Mouse (Mus musculus): ENCODE measurements around the gene Acap3. TPM values are rescaled to one million over a fixed set of nuclear protein-coding genes. Genes with fewer than 3 reads are reported as not detected.
A peak's percentile ranks its signal among the peaks of the same experiment; 100 is the strongest.

The Acap3 gene
- 17.5 and 20.0 TPM in 2 replicates for polyA plus RNA-seq (2015; fragmentation: Nextera tagmentation; extraction: Ambion mirVana)

DNA sequence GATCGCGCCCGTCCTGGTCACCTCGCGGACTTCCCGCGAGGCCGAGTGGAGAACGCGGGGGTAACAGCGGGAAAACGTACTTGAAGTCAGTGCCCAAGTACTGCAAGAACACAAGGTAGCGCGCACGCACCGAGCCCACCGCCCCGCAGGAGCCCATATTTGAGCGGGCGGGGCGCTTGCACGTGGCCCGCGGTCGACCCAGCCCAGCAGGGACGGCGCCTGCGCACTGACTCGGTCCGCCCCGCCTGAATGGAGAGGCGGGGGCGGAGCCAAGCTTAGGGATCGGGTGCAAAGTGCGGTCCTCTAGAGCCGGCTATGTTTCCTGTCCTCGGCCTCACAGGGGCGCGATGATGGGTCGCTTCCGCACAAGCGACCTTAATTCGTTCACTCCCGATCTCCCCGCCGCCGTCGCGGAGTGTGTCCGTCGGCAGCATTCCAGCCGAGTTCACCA is at the start of gene Acap3, which contains the start of gene Pusl1:
TSS of gene Acap3 (plus strand) at position 272 of the 451 bp plus-strand sequence.
TSS of gene Pusl1 (minus strand) at position 231 of the 451 bp plus-strand sequence.
- Histone ChIP-seq H3K36me3 (ENCODE audit: control insufficient read depth, insufficient read depth, low read length) (peaks cover 13% of the 10 kb centered on the region; the same call in 1 of the 2 replicates), H3K27me3 (ENCODE audit: control insufficient read depth, insufficient read depth, low read depth, low read length) (no peaks in the 10 kb centered on the region), H3K4me1 (replicated peaks; ENCODE audit: control insufficient read depth, insufficient read depth, low read length) (peaks cover 37% of the 10 kb centered on the region), H3K27ac (ENCODE audit: low read length) (peak within 1 kb of the TSS; percentile 99), H3K4me2 (ENCODE audit: low read depth, low read length) (peak within 1 kb of the TSS; percentile 91), H3K9ac (ENCODE audit: low read length) (peak within 1 kb of the TSS; percentile 95), H3K9me3 (ENCODE audit: control insufficient read depth, low read length) (no peaks in the 10 kb centered on the region), H3K4me3 (ENCODE audit: low read length) (peak within 1 kb of the TSS; percentile 90)
- under 1% methylated on average over 52 of the region's 52 CpGs for WGBS
- peak; percentile 91 for ATAC-seq (ENCODE audit: low read depth)

DNA sequence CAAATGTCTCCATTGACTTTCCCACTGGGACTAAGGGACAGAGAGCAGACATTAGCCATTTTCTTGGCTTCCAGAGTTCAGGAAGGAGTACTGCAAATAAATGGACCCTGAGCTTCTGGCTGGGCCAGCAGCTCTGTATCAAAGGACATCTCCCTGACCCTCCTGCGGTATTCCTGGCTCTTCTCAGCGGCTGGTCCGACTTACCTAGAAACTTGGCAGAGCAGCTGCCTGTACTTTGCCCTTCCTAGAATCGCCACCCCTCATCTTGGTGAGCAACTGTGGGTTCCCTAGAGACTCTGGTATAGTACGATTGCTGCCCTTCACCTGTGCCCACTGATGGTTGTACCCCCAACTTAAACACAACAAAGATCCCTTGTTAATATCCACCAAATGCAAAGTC is 48.4 kb upstream of the Acap3 start:
- no peak overlapping the region for H3K27ac ChIP-seq (ENCODE audit: low read length)
- 92% methylated on average over 5 of the region's 5 CpGs for WGBS
- peaks cover 13% of the 10 kb centered on the region for H3K36me3 ChIP-seq (ENCODE audit: control insufficient read depth, insufficient read depth, low read length)
- H3K4me3 ChIP-seq (ENCODE audit: low read length): no peak overlapping the region
- no peak for ATAC-seq (ENCODE audit: low read depth)
- H3K9ac ChIP-seq (ENCODE audit: low read length): no peak overlapping the region
- H3K27me3 ChIP-seq (ENCODE audit: control insufficient read depth, insufficient read depth, low read depth, low read length): peaks cover 8% of the 10 kb centered on the region
- H3K4me1 ChIP-seq (replicated peaks; ENCODE audit: control insufficient read depth, insufficient read depth, low read length): peaks cover 33% of the 10 kb centered on the region
- H3K9me3 ChIP-seq (ENCODE audit: control insufficient read depth, low read length): no peaks in the 10 kb centered on the region
- H3K4me2 ChIP-seq (ENCODE audit: low read depth, low read length): no peak overlapping the region

DNA sequence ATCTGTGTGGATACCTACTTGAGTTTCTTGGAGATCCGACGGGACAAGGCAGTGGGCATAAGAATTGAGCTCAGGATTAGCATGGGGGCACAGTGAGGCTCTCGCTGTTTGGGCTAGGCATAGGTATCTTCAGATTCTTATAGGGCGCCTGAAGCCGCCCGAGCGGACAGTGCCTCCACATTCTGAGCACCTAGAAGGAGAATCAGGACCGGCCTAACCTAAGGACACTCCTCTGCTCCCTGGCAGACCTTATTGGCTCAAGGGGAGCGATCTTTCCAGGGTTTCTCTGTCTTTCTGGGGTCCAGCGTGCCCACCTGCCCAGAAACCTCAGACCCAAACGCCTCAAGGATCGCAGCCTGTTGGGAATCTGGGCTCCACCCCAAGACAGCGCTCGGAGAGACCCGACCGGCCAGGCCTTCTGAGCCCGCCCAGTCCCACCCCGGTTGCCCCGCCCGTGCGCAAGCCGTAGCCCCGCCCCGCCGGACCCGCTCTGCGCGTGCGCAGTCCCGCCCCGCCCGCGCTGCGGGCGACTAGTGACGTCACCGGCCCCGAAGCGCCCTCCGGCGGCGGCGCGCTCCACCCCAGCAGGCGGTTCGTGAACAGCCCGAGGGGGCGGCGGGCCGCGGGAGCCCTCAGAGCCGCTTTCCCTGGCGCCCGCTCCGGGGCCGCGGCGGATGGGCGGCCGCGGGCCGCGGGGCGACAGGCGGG is 44.6 kb upstream of the Acap3 start, which contains the start of gene Dvl1:
TSS of gene Dvl1 (plus strand) at position 532 of the 708 bp plus-strand sequence.
- Histone ChIP-seq H3K4me1 (replicated peaks; ENCODE audit: control insufficient read depth, insufficient read depth, low read length) (peaks cover 19% of the 10 kb centered on the region), H3K4me3 (ENCODE audit: low read length) (peak within 1 kb of the TSS; percentile 91), H3K36me3 (ENCODE audit: control insufficient read depth, insufficient read depth, low read length) (peaks cover 8% of the 10 kb centered on the region), H3K9ac (ENCODE audit: low read length) (peak within 1 kb of the TSS; percentile 91), H3K27ac (ENCODE audit: low read length) (peak within 1 kb of the TSS; percentile 63), H3K27me3 (ENCODE audit: control insufficient read depth, insufficient read depth, low read depth, low read length) (no peaks in the 10 kb centered on the region), H3K4me2 (ENCODE audit: low read depth, low read length) (peak within 1 kb of the TSS; percentile 81), H3K9me3 (ENCODE audit: control insufficient read depth, low read length) (no peaks in the 10 kb centered on the region)
- 2% methylated on average over 43 of the region's 65 CpGs for WGBS
- ATAC-seq (ENCODE audit: low read depth): peak; percentile 95

DNA sequence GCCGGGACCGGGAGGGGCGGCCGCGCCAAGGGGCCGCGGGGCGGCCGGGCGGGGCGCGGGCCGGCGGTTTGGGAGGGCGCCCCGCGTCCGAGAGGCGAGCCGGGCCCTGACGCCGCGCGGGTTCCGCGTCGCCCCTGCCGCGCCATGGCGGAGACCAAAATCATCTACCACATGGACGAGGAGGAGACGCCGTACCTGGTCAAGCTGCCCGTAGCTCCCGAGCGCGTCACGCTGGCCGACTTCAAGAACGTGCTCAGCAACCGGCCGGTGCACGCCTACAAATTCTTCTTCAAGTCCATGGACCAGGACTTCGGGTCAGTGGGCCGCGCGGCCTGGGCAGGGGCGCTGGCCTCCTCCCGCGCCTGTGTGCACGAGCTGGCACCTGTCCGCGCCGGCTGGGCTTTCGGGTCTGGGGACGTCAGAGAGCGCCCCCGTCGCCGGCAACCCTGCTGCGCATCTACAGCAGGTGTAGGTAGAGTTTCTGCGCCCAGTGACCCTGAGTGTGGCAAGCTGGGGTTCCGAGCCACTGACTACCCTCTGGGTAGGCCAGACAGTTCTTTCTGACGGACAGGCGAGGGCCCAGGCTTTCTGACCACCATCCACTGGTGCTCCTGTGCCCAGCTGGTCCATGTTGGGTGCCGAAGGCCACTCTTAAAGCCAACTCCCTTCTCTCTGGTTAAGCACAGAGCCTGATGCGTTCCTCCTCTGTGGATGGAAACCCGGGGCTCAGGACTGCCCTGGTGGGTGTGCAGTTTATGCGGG is 43.9 kb upstream of the Acap3 start:
- no peaks in the 10 kb centered on the region for H3K9me3 ChIP-seq (ENCODE audit: control insufficient read depth, low read length)
- peak overlapping the region; percentile 91 for H3K9ac ChIP-seq (ENCODE audit: low read length)
- H3K36me3 ChIP-seq (ENCODE audit: control insufficient read depth, insufficient read depth, low read length): peaks cover 3% of the 10 kb centered on the region
- H3K27me3 ChIP-seq (ENCODE audit: control insufficient read depth, insufficient read depth, low read depth, low read length): no peaks in the 10 kb centered on the region
- peaks cover 19% of the 10 kb centered on the region for H3K4me1 ChIP-seq (replicated peaks; ENCODE audit: control insufficient read depth, insufficient read depth, low read length)
- peak; percentile 51; the same call in 1 of the 2 replicates for ATAC-seq (ENCODE audit: low read depth)
- 2% methylated on average over 66 of the region's 69 CpGs for WGBS
- H3K4me3 ChIP-seq (ENCODE audit: low read length): peak overlapping the region; percentile 91
- peak overlapping the region; percentile 63 for H3K27ac ChIP-seq (ENCODE audit: low read length)
- H3K4me2 ChIP-seq (ENCODE audit: low read depth, low read length): peak overlapping the region; percentile 72

DNA sequence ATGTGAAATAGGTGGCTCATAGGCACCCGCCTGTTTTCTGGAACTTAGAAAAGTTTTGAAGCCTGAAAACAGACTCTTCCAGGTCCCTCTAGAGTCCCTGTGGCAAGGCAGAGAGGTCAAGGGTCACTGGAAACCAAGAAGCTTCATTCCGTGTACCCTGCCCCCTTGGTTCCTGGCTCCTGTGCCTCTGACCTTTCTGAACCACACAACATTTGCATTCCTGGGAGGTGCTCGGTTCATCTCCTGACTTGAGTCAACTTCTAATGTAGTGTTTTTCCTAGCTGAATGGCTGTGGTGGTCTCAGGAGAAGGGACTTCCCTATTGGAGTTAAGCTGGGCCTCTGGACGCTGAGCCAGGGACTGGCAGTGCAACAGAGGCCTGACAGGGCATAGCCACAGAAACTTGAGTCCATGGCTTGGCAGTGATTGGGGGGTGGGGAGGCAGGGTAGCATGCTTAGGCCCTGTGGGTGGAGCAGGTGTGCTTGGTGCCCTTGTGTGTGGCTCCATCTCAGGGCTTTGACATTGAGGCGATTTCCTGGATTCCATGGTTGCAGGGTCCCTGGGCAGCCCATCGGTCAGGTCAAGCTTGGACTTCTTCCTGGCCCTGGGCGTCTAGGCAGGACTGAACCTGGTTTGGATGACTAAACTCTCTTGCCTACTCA is 43.1 kb upstream of the Acap3 start:
- Histone ChIP-seq H3K9ac (ENCODE audit: low read length) (peak overlapping the region; percentile 91), H3K9me3 (ENCODE audit: control insufficient read depth, low read length) (no peaks in the 10 kb centered on the region), H3K27me3 (ENCODE audit: control insufficient read depth, insufficient read depth, low read depth, low read length) (no peaks in the 10 kb centered on the region), H3K27ac (ENCODE audit: low read length) (no peak overlapping the region), H3K36me3 (ENCODE audit: control insufficient read depth, insufficient read depth, low read length) (peaks cover 2% of the 10 kb centered on the region; the same call in 1 of the 2 replicates), H3K4me1 (replicated peaks; ENCODE audit: control insufficient read depth, insufficient read depth, low read length) (peaks cover 19% of the 10 kb centered on the region), H3K4me3 (ENCODE audit: low read length) (peak overlapping the region; percentile 91), H3K4me2 (ENCODE audit: low read depth, low read length) (peak overlapping the region; percentile 72)
- WGBS: 56% methylated on average over 7 of the region's 7 CpGs
- ATAC-seq (ENCODE audit: low read depth): no peak

DNA sequence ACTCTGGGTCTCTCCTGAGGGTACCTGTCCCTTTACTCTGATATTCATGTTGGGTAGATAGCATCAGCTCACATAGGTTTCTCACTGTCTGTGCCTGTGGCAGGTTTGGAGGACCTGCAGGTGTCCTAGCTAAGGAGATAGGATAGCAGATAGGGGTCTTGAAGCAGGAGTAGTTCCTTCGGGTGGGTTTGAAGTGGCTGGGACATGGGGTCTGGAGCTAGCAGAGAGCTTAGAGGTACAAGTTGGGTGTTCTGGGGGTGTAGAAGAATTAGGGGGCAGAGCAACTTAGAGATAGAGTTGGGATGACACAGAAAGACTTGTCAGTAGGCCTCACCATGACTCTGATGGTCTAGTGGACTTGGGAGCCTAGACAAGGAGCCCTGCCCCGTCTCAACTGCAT is 42.2 kb upstream of the Acap3 start:
- Histone ChIP-seq H3K27me3 (ENCODE audit: control insufficient read depth, insufficient read depth, low read depth, low read length) (no peaks in the 10 kb centered on the region), H3K9me3 (ENCODE audit: control insufficient read depth, low read length) (no peaks in the 10 kb centered on the region), H3K36me3 (ENCODE audit: control insufficient read depth, insufficient read depth, low read length) (peaks cover 5% of the 10 kb centered on the region; the same call in 1 of the 2 replicates), H3K9ac (ENCODE audit: low read length) (no peak overlapping the region), H3K27ac (ENCODE audit: low read length) (no peak overlapping the region), H3K4me1 (replicated peaks; ENCODE audit: control insufficient read depth, insufficient read depth, low read length) (peaks cover 19% of the 10 kb centered on the region), H3K4me2 (ENCODE audit: low read depth, low read length) (no peak overlapping the region), H3K4me3 (ENCODE audit: low read length) (no peak overlapping the region)
- WGBS: 85% methylated on average over 2 of the region's 2 CpGs
- ATAC-seq (ENCODE audit: low read depth): no peak

DNA sequence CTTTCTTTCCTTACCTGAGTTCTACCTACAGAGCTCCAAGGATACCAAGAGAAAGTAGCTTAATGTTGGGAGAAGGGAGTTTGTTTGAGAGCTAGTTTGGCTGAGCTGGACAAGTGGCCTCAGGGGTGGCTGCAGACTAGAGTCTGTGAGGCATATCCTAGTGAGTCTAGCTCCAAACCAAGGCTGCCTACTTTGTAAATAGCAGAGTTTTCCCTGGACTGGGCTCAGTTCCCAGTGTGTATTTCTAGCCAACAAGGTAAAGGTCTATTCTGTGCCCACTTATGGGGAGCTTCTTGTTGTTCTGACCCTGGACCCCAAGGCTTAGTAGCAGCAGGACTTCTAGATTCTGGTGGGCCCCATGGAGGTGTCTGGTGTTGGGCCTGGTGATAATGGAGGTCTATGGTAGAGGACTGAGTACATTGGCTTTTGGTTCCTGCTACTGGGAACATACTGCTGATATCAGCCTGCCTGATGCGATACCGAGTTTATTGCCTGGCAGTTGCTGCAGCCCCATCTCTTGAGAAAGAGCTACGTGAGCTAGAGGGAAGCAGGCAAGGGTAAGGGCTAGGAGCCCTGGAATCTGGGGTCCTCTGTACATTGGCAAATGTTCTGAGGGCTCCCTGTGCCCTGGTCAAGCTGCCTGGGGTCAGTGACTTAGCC is 41.7 kb upstream of the Acap3 start:
- Histone ChIP-seq H3K27me3 (ENCODE audit: control insufficient read depth, insufficient read depth, low read depth, low read length) (no peaks in the 10 kb centered on the region), H3K27ac (ENCODE audit: low read length) (no peak overlapping the region), H3K9me3 (ENCODE audit: control insufficient read depth, low read length) (no peaks in the 10 kb centered on the region), H3K4me2 (ENCODE audit: low read depth, low read length) (no peak overlapping the region), H3K4me3 (ENCODE audit: low read length) (no peak overlapping the region), H3K9ac (ENCODE audit: low read length) (no peak overlapping the region), H3K36me3 (ENCODE audit: control insufficient read depth, insufficient read depth, low read length) (peaks cover 9% of the 10 kb centered on the region), H3K4me1 (replicated peaks; ENCODE audit: control insufficient read depth, insufficient read depth, low read length) (peaks cover 19% of the 10 kb centered on the region)
- ATAC-seq (ENCODE audit: low read depth): no peak
- 93% methylated on average over 3 of the region's 3 CpGs for WGBS

DNA sequence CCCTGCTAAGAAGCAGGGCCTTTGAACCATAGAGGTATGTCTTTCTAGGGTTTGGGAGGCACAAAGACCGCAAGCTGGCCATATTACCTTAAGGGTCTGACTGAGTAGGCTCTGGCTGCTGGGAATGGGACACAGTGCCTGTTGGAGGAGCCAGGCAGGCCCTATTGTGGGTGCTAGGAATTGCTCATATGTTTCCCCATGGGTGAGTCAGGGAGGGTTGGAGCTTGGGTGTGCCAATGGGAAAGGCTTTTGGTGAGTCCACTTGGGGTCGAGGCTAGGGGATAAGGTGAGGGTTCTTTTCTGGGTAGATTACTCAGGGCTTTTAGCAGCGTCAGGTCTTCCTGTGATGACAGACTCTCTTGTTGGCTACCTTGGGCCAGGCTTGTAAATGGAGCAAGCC is 40.3 kb upstream of the Acap3 start:
- ATAC-seq (ENCODE audit: low read depth): no peak
- whole genome bisulfite sequencing: 88% methylated on average over 3 of the region's 3 CpGs

More for the DNA sequence above, 40.3 kb upstream of the Acap3 start:
- Histone ChIP-seq H3K9me3 (ENCODE audit: control insufficient read depth, low read length) (no peaks in the 10 kb centered on the region), H3K27me3 (ENCODE audit: control insufficient read depth, insufficient read depth, low read depth, low read length) (no peaks in the 10 kb centered on the region), H3K4me2 (ENCODE audit: low read depth, low read length) (no peak overlapping the region), H3K9ac (ENCODE audit: low read length) (no peak overlapping the region), H3K4me1 (replicated peaks; ENCODE audit: control insufficient read depth, insufficient read depth, low read length) (peaks cover 19% of the 10 kb centered on the region), H3K4me3 (ENCODE audit: low read length) (no peak overlapping the region), H3K36me3 (ENCODE audit: control insufficient read depth, insufficient read depth, low read length) (peaks cover 19% of the 10 kb centered on the region), H3K27ac (ENCODE audit: low read length) (no peak overlapping the region)

All from lung, embryonic 16.5 days (tissue).